Mouse (Mus musculus) T-helper 17 cell (primary cell): ENCODE data around the gene Swt1.
"Not testable (repeated sequence)": the region's sequence is repeated elsewhere in the genome, so short reads cannot be mapped to it uniquely, and the experiment has no call there.

ENCODE experiments used
- in situ Hi-C, 2 experiments: fragments of 300-600 bp; cut with MboI, MseI; formaldehyde crosslinking; loops; 1 replicate in 1 of 2; 2 replicates in 1 of 2; pipeline ENCODE4 v1.15.1; 2025; ENCODE audit warnings: high pct_unique_total_duplicates in 2 of 2

Swt1 gene

DNA sequence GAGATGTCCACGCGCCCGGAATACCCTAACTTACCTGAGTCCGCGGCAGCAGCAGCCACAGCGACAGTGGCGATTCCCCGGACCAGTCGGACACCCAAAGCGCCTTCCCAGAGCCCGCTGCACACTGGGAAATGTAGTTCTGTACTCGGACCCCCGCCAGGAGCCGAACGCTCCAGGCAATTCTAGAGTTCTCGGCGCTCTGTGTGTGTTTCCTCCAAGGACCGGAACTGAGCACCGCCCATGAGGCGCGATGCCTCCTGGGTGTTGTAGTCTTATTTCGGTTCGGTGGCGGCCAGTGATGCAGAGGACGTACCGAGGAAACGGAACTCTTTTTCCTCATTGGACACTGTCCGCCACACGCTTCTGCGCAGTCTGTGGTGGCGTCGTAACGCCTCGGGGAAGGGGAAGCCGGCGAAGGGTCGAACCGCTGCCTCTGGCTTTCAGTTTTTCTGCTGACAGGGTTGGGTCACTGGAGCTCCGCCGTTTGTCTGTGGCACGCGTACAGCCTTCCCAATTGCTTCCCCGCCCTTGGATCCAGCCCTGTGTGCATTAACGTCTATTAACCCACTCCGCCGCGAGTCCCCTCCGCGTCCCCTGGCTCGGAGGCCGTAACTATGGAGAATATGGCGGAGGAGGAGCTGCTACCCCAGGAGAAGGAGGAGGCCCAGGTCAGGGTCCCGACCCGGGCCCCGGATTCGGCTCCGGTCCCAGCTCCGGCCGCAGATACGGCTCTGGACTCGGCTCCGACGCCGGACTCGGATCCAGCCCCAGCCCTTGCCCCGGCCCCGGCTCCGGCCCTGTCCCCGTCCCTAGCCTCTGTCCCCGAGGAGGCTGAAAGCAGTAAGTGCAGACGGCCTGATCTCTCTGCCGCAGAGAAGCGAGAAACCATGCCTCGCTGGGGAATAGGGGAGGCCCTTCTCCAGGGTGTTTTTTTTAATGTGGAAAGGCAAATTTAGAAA is at the start of gene Swt1, which contains the start of gene Trmt1l:
Gene Swt1, minus strand, starts transcription at position 193 of the 959 bp plus-strand sequence.
Gene Trmt1l, plus strand, starts transcription at position 280 of the 959 bp plus-strand sequence.
- in situ Hi-C loops, result no loop called here

DNA sequence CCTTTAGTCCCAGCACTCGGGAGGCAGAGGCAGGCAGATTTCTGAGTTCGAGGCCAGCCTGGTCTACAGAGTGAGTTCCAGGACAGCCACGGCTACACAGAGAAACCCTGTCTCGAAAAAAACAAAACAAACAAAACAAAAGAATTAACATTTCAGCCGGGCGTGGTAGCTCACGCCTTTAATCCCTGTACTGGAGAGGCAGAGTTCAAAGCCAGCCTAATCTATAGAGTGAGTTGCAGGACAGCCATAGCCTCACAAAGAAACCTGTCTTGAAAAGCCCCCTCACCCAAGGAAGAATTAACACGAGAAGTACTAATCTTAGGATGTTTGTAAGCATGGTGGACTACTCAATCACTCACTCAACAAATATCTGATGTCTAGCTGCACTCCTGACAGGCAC is 44.1 kb upstream of the Swt1 start:
- in situ Hi-C loops, result not testable (repeated sequence)

DNA sequence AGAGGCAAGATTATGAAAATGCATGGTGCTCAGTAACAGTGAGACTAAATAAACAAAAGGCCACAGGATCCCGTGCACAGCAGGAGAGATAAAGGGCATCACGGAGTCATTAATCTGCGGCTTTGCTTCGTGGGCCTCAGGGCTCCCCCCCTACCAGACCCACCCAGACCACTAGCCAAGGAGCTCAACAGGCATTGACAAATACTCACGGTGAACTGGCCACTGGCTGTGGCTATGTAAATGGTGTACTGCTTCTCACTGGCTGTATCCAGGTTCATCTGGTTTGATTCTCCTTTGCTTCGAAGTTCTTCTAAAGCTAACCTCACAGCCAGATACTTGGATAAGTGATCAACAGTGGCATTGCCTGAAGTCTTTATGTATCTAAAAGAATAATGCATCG is 43.2 kb upstream of the Swt1 start:
- in situ Hi-C loops, result no loop called here

DNA sequence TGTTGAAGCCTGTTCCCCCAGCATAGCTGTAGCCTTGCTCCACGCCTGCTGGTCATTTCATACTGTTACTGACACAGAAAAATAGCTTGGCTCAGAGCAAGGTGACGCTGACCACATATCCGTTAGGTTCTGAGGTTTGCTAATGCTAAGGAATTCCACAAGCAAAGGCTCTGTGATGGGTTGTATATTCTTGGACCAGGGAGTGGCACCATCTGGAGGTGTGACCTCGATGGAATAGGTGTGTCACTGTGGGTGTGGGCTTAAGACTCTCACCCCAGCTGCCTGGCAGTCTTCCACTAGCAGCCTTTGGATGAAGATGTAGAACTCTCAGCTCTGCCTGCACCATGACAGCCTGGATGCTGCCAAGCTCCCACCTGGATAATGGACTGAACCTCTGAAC is 38.3 kb upstream of the Swt1 start:
- in situ Hi-C loops, result no loop called here

DNA sequence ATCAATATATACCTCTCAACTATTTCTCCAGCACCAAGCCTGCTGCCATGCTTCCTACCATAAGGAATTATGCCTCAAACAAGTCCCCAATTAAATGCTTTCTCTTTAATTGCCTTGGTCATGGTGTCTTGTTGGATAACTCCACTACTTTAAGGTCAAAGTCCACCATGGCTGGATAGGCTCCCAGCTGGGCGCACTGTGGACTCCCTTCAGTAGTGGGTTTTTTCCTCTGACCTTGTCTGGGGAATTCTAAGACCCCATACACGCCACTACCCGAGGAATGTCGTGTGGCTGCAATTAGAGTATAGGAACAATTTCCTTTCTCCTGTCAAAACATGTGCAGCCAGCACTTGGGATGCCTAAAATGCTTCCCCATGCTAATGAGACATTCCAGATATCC is 36.7 kb upstream of the Swt1 start:
- in situ Hi-C loops, result no loop called here

DNA sequence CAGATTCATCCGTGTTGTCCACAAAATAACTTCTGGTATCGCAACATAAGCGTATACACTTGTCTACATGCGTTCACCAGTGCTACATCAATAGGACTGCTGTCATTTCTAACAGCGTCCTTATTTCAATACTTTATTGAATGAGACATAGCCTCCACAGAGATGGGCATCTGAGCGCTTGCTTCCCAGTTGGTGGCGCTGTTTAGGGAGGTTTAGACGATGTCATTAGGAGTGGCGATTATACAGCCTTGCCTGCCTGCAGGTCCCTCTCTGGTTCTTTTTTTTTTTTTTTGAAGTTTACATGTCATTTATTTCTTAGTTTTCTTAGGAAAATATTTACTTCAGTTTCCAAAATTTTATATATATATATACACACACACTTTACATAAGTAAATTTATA is 33.0 kb upstream of the Swt1 start:
- in situ Hi-C loops, result no loop called here

DNA sequence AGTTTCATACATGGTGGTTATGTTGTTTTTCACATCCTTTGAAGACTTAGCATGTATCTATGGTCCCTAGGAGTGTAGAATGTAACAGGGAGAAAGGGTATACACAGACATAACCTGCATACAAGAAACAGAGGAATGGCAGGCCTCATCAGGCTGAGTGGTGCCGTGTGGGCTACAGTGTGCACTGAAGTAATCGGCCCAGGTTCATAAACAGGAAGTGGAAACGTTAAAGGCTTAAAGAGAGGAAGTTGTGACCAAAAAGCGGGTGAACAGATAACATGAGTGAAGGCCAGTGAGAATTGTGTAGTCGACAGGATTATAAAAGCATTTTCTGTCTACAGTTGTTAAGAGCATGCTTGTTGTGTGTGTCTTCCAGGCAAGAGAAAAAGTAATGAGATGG is 28.8 kb upstream of the Swt1 start:
- in situ Hi-C loops, result no loop called here

DNA sequence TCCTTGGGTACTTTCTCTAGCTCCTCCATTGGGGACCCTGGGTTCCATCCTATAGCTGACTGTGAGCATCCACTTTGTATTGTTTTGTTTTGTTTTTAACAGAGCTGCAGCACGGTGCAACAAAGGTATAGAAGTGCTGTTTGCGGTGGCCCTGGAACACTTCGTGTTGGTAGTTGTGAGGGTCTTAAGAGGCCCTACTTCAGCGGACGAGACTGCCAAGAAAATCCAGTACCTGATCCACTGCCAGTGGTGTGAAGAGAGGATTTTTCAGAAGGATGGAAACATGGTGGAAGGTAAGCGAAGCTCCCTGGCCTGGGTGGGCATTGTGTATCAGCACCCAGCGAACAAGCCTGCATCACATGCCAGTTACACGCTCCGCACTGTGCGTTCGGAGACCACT is 23.7 kb upstream of the Swt1 start:
- in situ Hi-C loops, result no loop called here

DNA sequence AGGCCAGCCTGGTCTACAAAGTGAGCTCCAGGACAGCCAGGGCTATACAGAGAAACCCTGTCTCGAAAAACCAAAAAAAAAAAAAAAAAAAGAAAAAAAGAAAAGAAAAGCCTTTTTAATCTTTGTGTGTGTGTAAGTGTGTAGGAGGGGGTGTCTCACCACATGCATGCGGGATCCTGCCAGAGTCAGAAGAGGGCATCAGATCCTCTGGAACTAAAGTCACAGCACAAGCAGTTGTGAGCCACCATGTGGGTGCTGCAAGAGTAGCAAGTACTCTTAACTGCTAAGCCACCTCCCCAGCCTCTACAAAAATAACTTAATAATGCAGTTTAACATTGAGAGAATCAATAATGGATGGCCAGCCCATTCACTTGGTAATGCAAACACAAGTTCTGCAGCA is 22.6 kb upstream of the Swt1 start:
- in situ Hi-C loops, result no loop called here

DNA sequence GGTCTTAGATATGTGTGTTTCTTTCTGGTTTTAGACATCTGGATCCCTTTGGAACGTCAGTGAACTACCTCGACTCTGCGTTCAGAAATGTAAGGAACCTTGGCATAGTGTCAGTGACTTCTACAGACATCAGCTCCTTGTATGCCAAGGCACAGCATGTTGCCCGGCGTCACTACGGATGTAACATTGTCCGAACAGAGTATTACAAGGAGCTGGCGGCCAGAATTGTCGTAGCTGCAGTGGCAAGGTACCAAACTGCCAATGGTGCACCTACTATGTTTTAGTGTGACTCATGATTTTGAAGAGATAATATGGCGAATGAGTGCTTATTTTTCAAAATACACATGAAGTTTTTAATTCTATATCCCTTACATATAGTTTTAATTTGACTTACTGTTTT is 21.6 kb upstream of the Swt1 start:
- in situ Hi-C loops, result no loop called here

DNA sequence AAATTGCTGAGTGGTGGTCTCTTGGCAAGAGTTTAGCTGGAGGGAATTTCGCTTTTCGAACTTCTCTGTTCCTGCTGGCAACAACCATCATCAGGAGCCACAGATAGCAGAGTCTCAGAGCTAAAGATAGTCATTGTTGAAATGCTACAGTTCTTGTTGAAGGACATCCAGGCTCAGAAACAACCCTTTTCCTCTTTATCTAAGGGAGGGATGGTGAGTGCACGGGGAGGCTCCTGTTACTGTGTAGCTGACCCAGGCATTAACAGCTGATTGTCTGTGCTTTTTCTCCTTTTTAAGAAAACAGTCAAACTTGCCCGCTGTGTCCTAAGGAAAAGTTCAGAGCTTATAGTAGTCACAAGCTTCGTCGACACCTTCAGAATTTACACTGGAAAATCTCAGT is 7.2 kb upstream of the Swt1 start:
- in situ Hi-C loops, result no loop called here

DNA sequence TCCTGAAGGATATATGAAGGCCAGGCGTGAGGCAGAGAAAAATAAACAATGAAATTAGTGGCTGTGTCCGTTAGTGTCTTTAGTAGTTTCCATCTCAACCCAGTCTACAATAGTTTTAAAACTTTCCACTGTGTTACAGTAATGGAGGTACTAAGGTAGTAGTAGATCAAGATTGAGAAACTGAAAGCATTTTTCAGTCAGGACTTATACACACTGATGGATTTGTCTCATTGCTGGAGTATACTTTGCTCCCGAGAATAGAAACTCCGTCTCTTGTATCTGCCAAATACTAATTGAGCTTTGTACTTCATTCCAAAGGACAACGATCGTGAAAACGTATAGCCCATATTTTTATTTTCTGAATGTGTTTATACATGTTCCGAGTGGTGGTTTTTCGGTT is 1.1 kb upstream of the Swt1 start:
- in situ Hi-C loops, result no loop called here

DNA sequence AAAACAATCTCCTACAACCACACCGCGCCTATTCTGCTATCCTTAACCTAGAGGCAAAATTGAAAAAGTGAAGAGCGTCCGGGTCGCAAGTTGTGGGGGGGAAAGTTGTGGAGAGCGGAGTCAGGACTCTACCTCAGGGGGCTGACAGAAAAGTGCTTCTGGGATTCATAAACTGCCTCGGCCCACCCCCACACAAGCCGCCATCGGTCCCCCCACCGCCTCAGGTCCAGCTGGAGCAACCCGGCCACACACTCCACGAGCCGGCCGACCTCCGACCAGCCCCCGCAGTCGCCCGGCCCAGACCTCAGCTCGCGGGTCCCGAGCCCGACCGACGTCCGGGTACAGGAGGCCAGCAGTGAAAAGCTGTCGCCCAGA is 380 bp downstream of the Swt1 start:
- in situ Hi-C loops, result no loop called here

DNA sequence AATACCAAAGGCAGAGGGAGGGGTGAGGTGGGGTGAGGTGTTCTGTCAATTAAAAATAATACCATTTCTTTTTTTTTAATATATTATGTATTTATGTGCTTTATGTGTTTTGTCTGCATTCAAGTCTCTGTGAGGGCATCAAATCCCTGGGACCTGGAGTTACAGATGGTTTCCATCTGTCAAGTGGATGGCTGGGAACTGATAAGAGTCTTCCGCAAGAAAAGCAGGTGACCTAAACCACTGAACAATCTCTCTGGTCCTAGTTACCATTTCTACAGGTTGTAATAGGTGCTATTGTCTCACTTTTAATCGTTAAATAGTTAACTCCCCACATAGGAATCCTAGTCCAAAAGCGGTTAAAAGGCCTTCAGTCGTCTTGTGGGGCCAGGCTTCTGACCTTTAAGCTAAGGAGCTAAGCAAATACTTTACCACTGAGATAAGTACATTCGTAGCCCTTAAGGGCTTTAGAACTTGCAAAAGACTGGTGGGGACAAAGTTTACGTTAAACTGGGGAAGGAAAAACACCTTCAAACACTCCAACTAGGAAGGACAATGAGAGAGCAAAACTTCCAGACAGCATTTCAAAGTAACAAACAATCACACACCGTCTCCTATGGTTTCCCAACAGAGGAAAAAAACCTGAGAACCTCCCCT is 1.2 kb downstream of the Swt1 start:
- in situ Hi-C loops, result no loop called here

DNA sequence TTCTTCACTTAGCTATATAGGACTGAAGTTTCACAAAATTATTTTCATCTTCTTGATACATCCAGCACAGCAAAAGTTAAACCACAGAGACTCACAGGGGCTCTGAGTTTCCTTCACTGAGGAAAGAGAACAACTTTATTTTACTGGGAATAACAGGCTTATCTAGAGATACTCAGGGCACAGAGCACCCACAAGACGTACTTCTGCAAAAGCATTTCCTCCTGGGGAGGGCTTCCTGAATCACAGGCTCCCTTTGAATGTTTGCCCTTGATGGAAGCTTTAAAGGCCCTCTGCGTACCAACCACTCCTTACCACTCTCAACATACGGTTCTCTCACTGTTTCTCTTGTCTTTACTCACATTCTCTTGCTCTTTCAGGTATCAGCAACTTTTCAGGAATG is 6.1 kb downstream of the Swt1 start:
- in situ Hi-C loops, result no loop called here

DNA sequence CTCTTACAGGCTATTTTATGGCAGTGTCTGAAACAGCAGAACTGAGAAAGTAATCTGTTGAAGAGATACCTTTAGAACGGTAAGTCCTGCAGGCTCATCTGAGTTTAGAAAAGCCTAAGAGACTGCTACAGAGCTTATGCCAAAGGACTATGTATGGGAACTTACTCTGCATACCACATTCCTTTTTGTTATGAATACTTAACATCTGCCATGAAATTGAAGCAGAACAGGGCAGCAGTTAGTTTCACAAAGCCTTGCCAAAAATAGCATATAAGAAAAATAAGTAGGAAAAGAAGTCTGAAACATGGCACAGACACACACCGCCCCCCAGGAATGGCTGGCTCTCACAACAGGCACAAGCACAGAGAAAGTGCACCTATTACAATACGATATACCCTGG is 18.4 kb downstream of the Swt1 start:
- in situ Hi-C loops, result no loop called here

DNA sequence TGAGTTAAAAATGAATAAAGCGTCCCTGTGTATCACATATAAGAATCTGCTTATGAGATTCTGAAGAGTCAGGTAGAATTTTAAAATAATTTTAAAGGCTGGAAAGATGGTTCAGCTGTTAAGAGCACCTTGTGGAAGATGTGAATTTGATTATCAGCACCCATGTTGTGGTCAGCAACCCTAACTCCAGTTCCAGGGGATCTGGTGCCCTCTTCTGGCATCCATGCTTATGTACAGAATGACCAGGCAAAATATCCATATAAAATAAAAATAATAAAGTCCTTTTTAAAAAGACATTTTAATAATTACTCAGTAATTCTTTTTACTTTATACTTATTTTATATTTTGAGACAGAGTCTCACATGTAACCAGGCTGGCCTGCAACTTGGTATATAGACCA is 38.2 kb downstream of the Swt1 start:
- in situ Hi-C loops, result no loop called here

DNA sequence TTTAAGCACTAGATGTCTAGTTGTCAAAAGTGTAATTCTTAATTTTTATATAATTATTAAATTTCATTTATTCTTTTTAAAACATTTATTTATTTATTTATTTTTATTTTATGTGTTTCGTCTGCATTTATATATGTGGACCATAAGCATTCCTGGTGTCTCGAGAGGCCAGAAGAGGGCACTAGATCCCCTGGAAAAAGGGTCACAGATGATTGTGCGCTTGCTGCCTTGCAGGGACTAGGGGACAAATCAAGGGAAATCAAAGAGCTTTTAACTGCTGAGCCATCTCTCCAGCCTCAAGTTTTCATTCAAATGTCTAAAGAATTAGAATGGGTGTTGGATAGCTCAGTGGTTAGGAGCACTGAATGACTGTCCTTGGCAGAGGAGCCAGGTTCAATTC is 50.9 kb downstream of the Swt1 start:
- in situ Hi-C loops, result no loop called here

DNA sequence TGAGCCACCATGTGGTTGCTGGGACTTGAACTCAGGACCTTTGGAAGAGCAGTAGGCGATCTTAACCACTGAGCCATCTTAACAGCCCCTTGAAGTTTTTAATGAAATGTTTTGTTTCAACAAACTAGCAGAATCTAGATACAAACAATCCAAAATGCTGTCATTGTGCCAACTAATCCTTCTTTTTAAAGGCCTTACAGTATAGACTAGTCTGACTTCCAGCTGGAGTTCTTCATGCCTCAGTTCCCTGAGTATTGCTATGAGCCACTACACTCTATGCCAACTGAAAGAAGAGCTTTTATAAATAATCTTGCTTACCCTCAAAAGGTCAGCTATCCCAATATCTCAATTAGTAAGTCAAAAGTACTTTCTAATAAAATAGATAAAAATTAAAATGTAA is 55.4 kb downstream of the Swt1 start:
- in situ Hi-C loops, result loop anchor here (5.0 to 25.0 kb wide), 2 partner anchors 936 kb away; no protein-coding TSS in a partner anchor

DNA sequence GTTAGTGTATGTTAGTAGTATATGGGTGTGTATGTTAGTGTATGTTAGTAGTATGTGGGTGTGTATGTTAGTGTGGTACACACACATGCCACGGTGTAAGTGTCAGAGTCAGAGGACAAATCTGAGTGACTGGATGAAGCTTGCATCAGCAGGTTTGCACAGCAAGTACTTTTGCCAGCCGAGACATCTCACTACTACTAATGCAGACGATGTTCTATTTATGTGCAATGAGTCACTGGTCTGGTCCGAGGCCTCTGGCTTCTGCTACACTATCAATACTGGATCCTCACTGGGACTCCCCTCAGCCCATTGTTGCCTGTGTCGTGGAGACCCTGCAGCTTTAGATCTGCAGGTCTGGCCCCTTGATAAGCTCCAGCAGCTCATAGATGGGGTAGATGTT is 56.7 kb downstream of the Swt1 start:
- in situ Hi-C loops, result loop anchor here (5.0 to 25.0 kb wide), 2 partner anchors 934 kb away; no protein-coding TSS in a partner anchor

DNA sequence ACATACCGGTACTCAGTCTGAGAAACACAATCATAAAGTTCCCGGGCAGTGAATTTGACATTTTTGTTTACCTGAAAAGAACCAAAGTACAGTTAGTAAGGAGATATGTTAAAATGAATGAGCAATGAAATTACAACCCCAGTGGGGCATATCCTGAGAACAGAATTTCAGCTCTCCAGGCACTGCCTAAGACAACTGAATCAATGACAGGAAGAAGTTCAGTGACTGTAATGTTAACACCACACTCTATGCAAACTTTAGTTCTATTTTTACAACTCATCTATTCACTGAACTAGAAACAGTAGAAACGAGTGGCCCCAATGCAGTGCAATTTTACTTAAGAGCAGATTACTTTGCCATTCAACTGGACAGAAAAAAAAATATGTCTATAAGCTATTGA is 57.7 kb downstream of the Swt1 start:
- in situ Hi-C loops, result loop anchor here (5.0 to 25.0 kb wide), 2 partner anchors 933 kb away; no protein-coding TSS in a partner anchor

DNA sequence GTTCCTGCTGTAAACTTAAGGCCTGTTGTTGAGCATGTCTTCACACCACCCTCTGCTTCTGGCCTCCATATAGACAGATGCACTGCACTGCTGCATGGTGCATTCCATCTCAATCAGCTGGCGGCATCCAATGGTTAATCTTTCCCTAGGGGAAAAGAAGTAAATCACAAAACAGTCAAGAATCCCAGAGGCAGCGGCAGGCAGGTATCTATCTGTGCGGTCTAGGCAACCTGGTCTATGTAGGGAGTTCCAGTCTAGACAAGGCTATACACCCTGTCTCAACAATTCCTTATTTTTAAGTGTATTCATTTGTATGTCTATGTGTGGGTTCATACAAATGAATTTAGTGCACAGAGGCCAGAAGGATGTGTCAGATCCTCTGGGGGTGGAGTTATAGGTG is 59.8 kb downstream of the Swt1 start:
- in situ Hi-C loops, result loop anchor here in 1 of 2 experiments (25.0 kb wide), 1 partner anchor 931 kb away; no protein-coding TSS in a partner anchor
